Mouse (Mus musculus) intestine, embryonic 14.5 days (tissue): ENCODE data around the gene Nxn. TPM values are rescaled to one million over a fixed set of nuclear protein-coding genes. Genes with fewer than 3 reads are reported as not detected.

ENCODE experiments used
- ATAC-seq: fragments of 200-750 bp; cut with Nextera tagmentation; replicated peaks from 2 replicates; pipeline ENCODE4 v1.8.0; 2017; ENCODE audit warnings: low read depth, moderate number of reproducible peaks, moderate TSS enrichment, moderate library complexity; ENCODE audit not compliant: low FRiP score, low TSS enrichment
- DNase-seq: peaks from one replicate; pipeline ENCODE4 v3.0.0-alpha.2; 2018; ENCODE audit warnings: low spot score
- H3K27ac ChIP-seq: fragments of 300-500 bp; sonication (generic); 2 replicates; pipeline ENCODE4 v1.5.1; 2014; ENCODE audit warnings: low read depth, mild to moderate bottlenecking, control low read depth
- H3K27me3 ChIP-seq: fragments of 300-500 bp; sonication (generic); replicated peaks from 2 replicates; pipeline ENCODE4 v1.6.1; 2014; ENCODE audit warnings: low read length, control low read depth; ENCODE audit not compliant: control insufficient read depth, insufficient read depth
- H3K36me3 ChIP-seq: fragments of 300-500 bp; sonication (generic); 2 replicates; pipeline ENCODE4 v1.6.1; 2014; ENCODE audit warnings: low read length, control low read depth; ENCODE audit not compliant: control insufficient read depth, insufficient read depth
- H3K4me1 ChIP-seq: fragments of 300-500 bp; sonication (generic); replicated peaks from 2 replicates; pipeline ENCODE4 v1.6.1; 2014; ENCODE audit warnings: low read length, control low read depth, mixed read lengths; ENCODE audit not compliant: control insufficient read depth, insufficient read depth
- H3K4me2 ChIP-seq: fragments of 300-500 bp; sonication (generic); 2 replicates; pipeline ENCODE4 v1.6.1; 2014; ENCODE audit warnings: low read length
- H3K4me3 ChIP-seq: fragments of 300-500 bp; sonication (generic); 2 replicates; pipeline ENCODE4 v1.5.1; 2014; ENCODE audit warnings: low read depth, low read length, control low read depth, mixed read lengths
- H3K9ac ChIP-seq: fragments of 300-500 bp; sonication (generic); 2 replicates; pipeline ENCODE4 v1.6.1; 2014; ENCODE audit warnings: mild to moderate bottlenecking, low read length
- H3K9me3 ChIP-seq: fragments of 300-500 bp; sonication (generic); 2 replicates; pipeline ENCODE4 v1.6.1; 2016; ENCODE audit warnings: low read length, control low read depth; ENCODE audit not compliant: control insufficient read depth
- WGBS: fragments of 180-500 bp; shearing (Covaris S2); extraction: QIAGEN DNeasy Blood & Tissue Kit; methylation state at CpG from one replicate; pipeline ENCODE4 v1.1.7; 2014; 5-methylcytosine and 5-hydroxymethylcytosine counted together
- polyA plus RNA-seq: library from polyadenylated mRNA; unstranded; fragments of >200 nt; fragmentation: Nextera tagmentation; extraction: Ambion mirVana; gene quantifications from 2 replicates; pipeline ENCODE4 v1.2.1, GENCODE M21; 2014

Gene Nxn
- polyA plus RNA-seq, 1 experiment from 2014 or later, result 45.8 TPM

DNA sequence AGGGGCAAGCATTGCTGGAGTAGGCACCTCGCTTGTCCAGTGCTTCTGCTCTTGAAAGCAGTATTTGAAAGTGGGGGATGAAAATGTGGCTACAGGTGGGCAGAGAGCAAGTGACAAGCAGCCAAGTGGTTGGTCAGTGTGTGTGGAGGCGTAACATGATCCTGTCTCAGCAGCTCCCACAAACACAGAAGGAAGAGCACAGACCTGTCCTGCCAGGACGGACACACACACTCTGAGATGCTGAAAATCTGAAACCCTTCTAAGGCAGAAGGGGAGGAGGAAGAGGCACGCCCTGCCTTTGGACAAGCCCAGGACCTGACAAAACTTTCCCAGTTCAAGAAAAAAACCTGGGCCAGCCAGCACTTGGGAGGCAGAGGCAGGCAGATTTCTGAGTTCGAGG is 34.9 kb downstream of the Nxn start:
- Histone ChIP-seq H3K9ac (no peak overlapping the region), H3K27ac (peak overlapping the region; percentile 55), H3K4me3 (no peak overlapping the region), H3K9me3 (no peaks in the 10 kb centered on the region), H3K4me1 (peaks cover 50% of the 10 kb centered on the region), H3K4me2 (no peak overlapping the region), H3K36me3 (0 out of 2 replicates have a peak, but pooled peaks cover 3% of the 10 kb centered on the region), H3K27me3 (no peaks in the 10 kb centered on the region)
- ATAC-seq (no peak), DNase-seq (no peak)
- 70% methylated on average over 5 of the region's 5 CpGs for WGBS

DNA sequence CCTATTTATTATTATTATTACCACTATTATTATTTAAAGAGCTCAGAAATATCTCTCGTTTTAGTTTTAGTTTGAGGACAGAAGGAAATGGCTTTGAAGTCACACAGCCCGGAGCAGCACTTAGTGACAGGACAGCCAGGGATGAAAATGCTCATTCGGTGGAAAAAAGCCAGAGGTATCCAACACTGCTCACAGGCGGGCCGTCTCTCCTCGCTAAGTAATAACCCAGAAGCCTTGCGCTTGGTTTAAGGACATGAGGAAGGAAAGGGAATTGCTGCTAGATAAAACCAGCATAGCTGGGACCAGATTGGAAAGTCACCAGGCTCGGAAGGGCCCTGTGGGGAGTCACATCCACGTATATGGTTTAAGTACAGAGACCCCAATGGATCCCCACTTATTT is 35.3 kb downstream of the Nxn start:
- no peak overlapping the region for H3K9ac ChIP-seq
- H3K9me3 ChIP-seq, result no peaks in the 10 kb centered on the region
- H3K27ac ChIP-seq, result peak overlapping the region; percentile 55
- peaks cover 54% of the 10 kb centered on the region for H3K4me1 ChIP-seq
- 21% methylated on average over 9 of the region's 9 CpGs for WGBS
- 0 out of 2 replicates have a peak overlapping the region, but pooled peaks have one; percentile 12 for H3K4me2 ChIP-seq
- 0 out of 2 replicates have a peak, but pooled peaks cover 3% of the 10 kb centered on the region for H3K36me3 ChIP-seq
- DNase-seq (no peak), ATAC-seq (no peak)
- H3K4me3 ChIP-seq, result no peak overlapping the region
- H3K27me3 ChIP-seq, result no peaks in the 10 kb centered on the region

DNA sequence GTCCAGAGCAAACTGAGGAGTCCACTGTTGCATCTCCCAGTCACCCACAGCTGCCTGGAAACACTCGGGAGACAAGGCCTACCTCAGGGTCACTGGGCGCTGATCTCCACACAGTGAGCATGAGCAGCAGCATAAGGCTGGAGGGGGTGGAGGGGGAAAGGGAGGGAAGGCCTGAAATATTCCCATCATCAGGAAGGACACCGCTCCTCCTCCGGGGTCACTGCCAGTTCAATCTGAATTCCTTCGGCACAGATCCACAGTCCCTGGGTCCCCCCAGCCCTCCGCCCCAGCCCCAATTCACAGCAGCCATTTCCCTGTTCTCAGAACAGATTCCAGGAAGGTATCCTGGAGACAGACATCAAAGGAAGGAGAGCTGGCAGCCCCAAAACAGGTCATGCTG is 35.8 kb downstream of the Nxn start:
- peak overlapping the region; percentile 55 for H3K27ac ChIP-seq
- peak; percentile 69 for DNase-seq
- no peaks in the 10 kb centered on the region for H3K9me3 ChIP-seq
- no peak overlapping the region for H3K9ac ChIP-seq
- H3K4me2 ChIP-seq, result peak overlapping the region; percentile 12; the same call in 1 of the 2 replicates
- ATAC-seq, result peak; percentile 38; the same call in 1 of the 2 replicates
- H3K27me3 ChIP-seq, result no peaks in the 10 kb centered on the region
- WGBS, result 9% methylated on average over 6 of the region's 6 CpGs
- no peak overlapping the region for H3K4me3 ChIP-seq
- H3K4me1 ChIP-seq, result peaks cover 58% of the 10 kb centered on the region
- H3K36me3 ChIP-seq, result 0 out of 2 replicates have a peak, but pooled peaks cover 3% of the 10 kb centered on the region

DNA sequence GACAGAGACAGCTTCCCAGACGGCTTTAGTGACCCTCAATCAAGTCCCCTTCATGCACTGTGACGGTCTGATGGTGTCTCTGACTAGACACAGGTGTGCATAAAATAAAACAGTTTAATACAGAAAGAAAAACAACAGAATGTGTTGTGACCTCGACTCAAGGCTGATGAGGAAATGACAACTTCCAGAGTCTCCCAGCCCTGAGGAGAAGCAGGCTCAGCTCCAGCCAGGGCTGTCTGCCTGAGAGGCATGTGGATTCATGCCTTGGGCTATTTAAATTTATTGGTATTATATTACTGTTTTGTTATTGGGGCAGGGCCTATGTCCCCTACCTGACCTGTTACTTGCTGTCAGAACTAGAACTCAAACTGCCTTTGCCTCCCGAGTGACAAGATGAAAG is 37.5 kb downstream of the Nxn start:
- Histone ChIP-seq H3K4me3 (no peak overlapping the region), H3K4me2 (no peak overlapping the region), H3K4me1 (peaks cover 56% of the 10 kb centered on the region), H3K9me3 (no peaks in the 10 kb centered on the region), H3K36me3 (no peaks in the 10 kb centered on the region), H3K27me3 (no peaks in the 10 kb centered on the region), H3K27ac (no peak overlapping the region; the same call in 1 of the 2 replicates), H3K9ac (no peak overlapping the region)
- DNase-seq, result no peak
- WGBS, result 49% methylated on average over 4 of the region's 4 CpGs
- no peak for ATAC-seq

DNA sequence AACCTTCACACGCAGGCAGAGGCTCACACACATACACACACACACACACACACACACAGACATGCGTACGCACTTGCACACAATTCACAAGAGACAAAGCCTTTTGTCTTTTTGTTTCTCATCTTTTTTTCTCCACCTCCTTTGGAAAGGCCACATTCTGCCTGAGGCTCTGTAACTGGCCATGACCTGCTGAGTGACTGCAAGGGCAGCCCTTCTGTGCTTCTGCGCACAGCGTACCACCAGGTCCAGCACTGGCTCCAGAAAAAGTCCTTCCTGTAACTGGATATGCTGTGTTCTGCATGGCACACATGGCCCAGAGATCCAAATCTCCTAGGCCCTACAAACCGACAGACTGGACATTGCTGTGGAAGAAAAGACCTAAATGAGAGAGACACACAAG is 38.7 kb downstream of the Nxn start:
- no peak overlapping the region for H3K27ac ChIP-seq
- no peak for ATAC-seq
- no peaks in the 10 kb centered on the region for H3K9me3 ChIP-seq
- H3K36me3 ChIP-seq, result no peaks in the 10 kb centered on the region
- WGBS, result 79% methylated on average over 6 of the region's 6 CpGs
- no peaks in the 10 kb centered on the region for H3K27me3 ChIP-seq
- H3K4me1 ChIP-seq, result peaks cover 55% of the 10 kb centered on the region
- H3K4me2 ChIP-seq, result no peak overlapping the region
- H3K9ac ChIP-seq, result no peak overlapping the region
- DNase-seq, result no peak
- no peak overlapping the region for H3K4me3 ChIP-seq

DNA sequence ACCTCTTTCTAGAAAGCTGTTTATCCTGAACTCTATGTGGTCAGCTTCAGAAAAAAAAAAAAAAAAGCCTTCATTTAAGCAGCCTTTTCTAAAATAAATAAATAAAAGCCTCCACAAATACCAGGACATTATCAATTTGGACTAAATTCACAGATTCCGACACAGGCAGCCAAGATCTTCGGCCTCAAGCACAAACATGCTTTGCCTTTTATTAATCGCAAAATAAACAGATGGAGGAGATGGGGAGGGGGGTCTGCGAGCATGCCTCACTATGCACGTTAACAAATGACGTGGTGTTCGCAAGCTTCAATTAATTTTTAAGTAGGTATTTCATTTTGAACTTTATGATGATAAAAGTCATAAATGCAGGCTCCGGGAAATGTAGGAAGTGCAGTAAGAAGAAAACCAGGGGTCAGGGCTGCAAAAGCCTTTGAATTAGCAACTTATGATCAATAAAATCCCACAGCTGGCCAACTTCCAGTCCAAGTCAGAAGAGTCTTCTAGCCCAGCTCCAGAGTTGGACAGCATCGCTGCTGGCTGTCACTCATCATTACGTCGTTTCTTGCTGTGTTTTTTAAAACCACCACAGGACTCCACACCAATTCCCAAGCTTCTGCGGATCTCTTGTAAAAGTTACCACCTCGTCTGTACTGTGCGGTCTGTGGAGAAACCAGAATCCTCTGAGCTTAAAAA is 40.2 kb downstream of the Nxn start:
- WGBS, result 39% methylated on average over 14 of the region's 14 CpGs
- peaks cover 41% of the 10 kb centered on the region for H3K4me1 ChIP-seq
- H3K9me3 ChIP-seq, result no peaks in the 10 kb centered on the region
- H3K27ac ChIP-seq, result no peak overlapping the region
- H3K9ac ChIP-seq, result no peak overlapping the region
- H3K4me2 ChIP-seq, result no peak overlapping the region
- H3K4me3 ChIP-seq, result no peak overlapping the region
- no peak for DNase-seq
- ATAC-seq, result no peak
- no peaks in the 10 kb centered on the region for H3K27me3 ChIP-seq
- no peaks in the 10 kb centered on the region for H3K36me3 ChIP-seq

DNA sequence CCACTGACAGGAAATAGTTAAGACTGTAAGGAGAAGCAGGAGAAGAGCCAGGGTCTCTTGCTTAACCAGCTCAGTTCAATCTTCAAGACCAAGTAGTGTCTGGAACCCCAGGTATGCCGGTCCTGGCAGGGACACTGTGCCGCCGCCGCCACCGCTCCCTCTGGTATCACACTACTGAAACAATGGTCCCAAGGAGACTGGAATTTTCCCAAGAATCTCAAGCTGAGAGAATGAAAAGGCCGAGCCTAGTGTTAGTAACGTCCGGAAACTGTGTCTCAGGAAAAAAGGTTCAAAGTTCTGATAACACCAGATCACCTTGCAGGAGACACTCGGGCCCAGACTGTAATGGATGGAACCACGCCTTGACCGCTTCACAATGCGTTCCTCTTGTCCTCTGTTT is 41.5 kb downstream of the Nxn start:
- no peak overlapping the region for H3K4me2 ChIP-seq
- no peaks in the 10 kb centered on the region for H3K9me3 ChIP-seq
- 80% methylated on average over 12 of the region's 12 CpGs for WGBS
- no peak overlapping the region for H3K9ac ChIP-seq
- H3K27ac ChIP-seq, result no peak overlapping the region
- no peaks in the 10 kb centered on the region; the same call in 1 of the 2 replicates for H3K36me3 ChIP-seq
- H3K4me3 ChIP-seq, result no peak overlapping the region
- H3K27me3 ChIP-seq, result no peaks in the 10 kb centered on the region
- peaks cover 42% of the 10 kb centered on the region for H3K4me1 ChIP-seq
- ATAC-seq, result no peak
- DNase-seq, result no peak

DNA sequence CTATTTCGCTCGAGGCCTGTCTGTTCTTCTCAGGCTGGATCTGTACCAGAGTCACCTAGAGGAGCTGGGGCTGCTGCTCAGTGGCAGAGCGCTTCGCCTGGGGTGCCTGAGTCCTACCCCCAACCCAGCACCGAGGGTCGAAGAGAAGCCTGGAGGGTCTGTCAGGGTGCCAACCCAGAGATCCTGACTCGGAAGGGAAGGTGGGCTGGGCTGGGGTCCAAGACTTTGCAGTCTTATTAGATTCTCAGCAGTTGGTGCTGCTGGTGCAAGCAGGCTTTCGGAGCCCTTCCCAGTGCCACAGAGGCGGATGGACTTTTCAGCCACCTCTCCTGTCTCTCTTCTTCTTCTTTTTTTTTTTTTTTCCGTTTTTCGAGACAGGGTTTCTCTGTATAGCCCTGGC is 42.8 kb downstream of the Nxn start:
- DNase-seq (no peak), ATAC-seq (no peak)
- Histone ChIP-seq H3K4me1 (peaks cover 47% of the 10 kb centered on the region), H3K36me3 (no peaks in the 10 kb centered on the region; the same call in 1 of the 2 replicates), H3K9me3 (no peaks in the 10 kb centered on the region), H3K4me2 (no peak overlapping the region), H3K27me3 (no peaks in the 10 kb centered on the region), H3K27ac (no peak overlapping the region), H3K4me3 (no peak overlapping the region), H3K9ac (no peak overlapping the region)
- WGBS, result 83% methylated on average over 10 of the region's 11 CpGs

DNA sequence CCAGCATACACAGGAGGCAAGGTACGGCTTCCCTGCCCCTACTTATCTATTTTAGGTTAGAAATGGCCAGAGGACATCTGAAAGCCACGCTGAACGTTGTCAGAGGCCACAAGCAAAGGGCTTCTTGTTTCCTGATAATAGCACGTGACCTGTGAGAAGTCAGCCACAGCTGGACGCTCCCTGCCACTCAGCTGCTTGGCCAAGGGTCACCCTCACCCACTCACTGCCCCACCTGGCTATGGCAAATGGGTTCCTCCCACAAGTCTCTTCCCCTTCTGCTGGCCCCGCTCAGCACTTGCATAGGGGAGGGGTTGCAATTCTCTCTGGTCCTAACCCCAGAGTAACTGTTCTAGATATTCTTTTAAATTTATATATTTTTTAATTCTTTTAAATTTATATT is 43.5 kb downstream of the Nxn start:
- DNase-seq (no peak), ATAC-seq (no peak)
- no peak overlapping the region for H3K27ac ChIP-seq
- peaks cover 54% of the 10 kb centered on the region for H3K4me1 ChIP-seq
- H3K36me3 ChIP-seq, result no peaks in the 10 kb centered on the region; the same call in 1 of the 2 replicates
- no peak overlapping the region for H3K4me2 ChIP-seq
- H3K9me3 ChIP-seq, result no peaks in the 10 kb centered on the region
- H3K9ac ChIP-seq, result no peak overlapping the region
- no peak overlapping the region for H3K4me3 ChIP-seq
- 74% methylated on average over 6 of the region's 6 CpGs for whole genome bisulfite sequencing
- H3K27me3 ChIP-seq, result no peaks in the 10 kb centered on the region
